Mouse (Mus musculus) MEL (cell line): ENCODE measurements at regions not wholly inside any gene's neighbourhood (a gene's known extent, or its start where the extent isn't known, plus 50 kb on each side); places are given as distances from the start of the nearest gene placed in this dataset.

ENCODE experiments used
- BHLHE40 ChIP-seq: IDR thresholded peaks from 2 replicates; pipeline ENCODE4 v1.6.1; 2012; ENCODE audit warnings: low read depth, mild to moderate bottlenecking, inconsistent platforms, low read length, improper control_type of control experiment, borderline replicate concordance
- CHD1 ChIP-seq: IDR thresholded peaks from 2 replicates; pipeline ENCODE4 v1.6.1; 2012; ENCODE audit warnings: low read depth, mild to moderate bottlenecking, inconsistent platforms, low read length, improper control_type of control experiment
- CHD2 ChIP-seq: IDR thresholded peaks from 2 replicates; pipeline ENCODE4 v1.6.1; 2011; ENCODE audit warnings: low read length, improper control_type of control experiment
- CTCF ChIP-seq, 3 experiments: IDR thresholded peaks in 2 of 3; conservative IDR thresholded peaks in 1 of 3; 2 replicates each; pipeline ENCODE4 v1.5.1; 2011 to 2012; ENCODE audit warnings: low read length in 3 of 3, low read depth in 2 of 3, mild to moderate bottlenecking in 2 of 3, improper control_type of control experiment in 1 of 3, inconsistent platforms in 1 of 3, mixed read lengths in 1 of 3, moderate library complexity in 1 of 3; ENCODE audit not compliant: control insufficient read depth in 1 of 3, insufficient read depth in 1 of 3, poor library complexity in 1 of 3, severe bottlenecking in 1 of 3
- EP300 ChIP-seq, 2 experiments: IDR thresholded peaks; 2 replicates each; pipeline ENCODE4 v1.6.1; 2011; ENCODE audit warnings: improper control_type of control experiment in 2 of 2, low read length in 2 of 2, low read depth in 1 of 2, mild to moderate bottlenecking in 1 of 2
- KAT2A ChIP-seq: conservative IDR thresholded peaks from 2 replicates; pipeline ENCODE4 v1.6.1; 2012; ENCODE audit warnings: low read depth, low read length, improper control_type of control experiment, inconsistent platforms
- MAX ChIP-seq: IDR thresholded peaks from 2 replicates; pipeline ENCODE4 v1.6.1; 2011; ENCODE audit warnings: low read length, improper control_type of control experiment
- MEF2A ChIP-seq: IDR thresholded peaks from 2 replicates; pipeline ENCODE4 v1.6.1; 2014; ENCODE audit warnings: low read depth, mild to moderate bottlenecking, inconsistent platforms, low read length, improper control_type of control experiment; ENCODE audit not compliant: poor library complexity, insufficient replicate concordance, severe bottlenecking; ENCODE audit errors: extremely low read depth
- POLR2A ChIP-seq, 2 experiments: IDR thresholded peaks; 2 replicates each; pipeline ENCODE4 v1.6.1; 2011 to 2012; ENCODE audit warnings: low read length in 2 of 2, mild to moderate bottlenecking in 2 of 2, control low read depth in 1 of 2, improper control_type of control experiment in 1 of 2, low read depth in 1 of 2, moderate library complexity in 1 of 2; ENCODE audit not compliant: control insufficient read depth in 1 of 2, insufficient read depth in 1 of 2, poor library complexity in 1 of 2
- POLR2AphosphoS2 ChIP-seq: IDR thresholded peaks from 2 replicates; pipeline ENCODE4 v1.6.1; 2011; ENCODE audit warnings: low read length, improper control_type of control experiment
- POLR2AphosphoS5 ChIP-seq: IDR thresholded peaks from 2 replicates; pipeline ENCODE4 v1.6.1; 2012; ENCODE audit warnings: low read depth, borderline replicate concordance, mild to moderate bottlenecking, inconsistent platforms, low read length, moderate library complexity, mixed read lengths
- RAD21 ChIP-seq: IDR thresholded peaks from 2 replicates; pipeline ENCODE4 v1.6.1; 2011; ENCODE audit warnings: mild to moderate bottlenecking, low read depth, low read length, improper control_type of control experiment
- TCF12 ChIP-seq: IDR thresholded peaks from 2 replicates; pipeline ENCODE4 v1.6.1; 2014; ENCODE audit warnings: low read depth, mild to moderate bottlenecking, inconsistent platforms, low read length, improper control_type of control experiment, moderate library complexity
- ZMIZ1 ChIP-seq: IDR thresholded peaks from 2 replicates; pipeline ENCODE4 v1.6.1; 2012; ENCODE audit warnings: low read depth, mild to moderate bottlenecking, inconsistent platforms, low read length, improper control_type of control experiment, moderate library complexity

DNA sequence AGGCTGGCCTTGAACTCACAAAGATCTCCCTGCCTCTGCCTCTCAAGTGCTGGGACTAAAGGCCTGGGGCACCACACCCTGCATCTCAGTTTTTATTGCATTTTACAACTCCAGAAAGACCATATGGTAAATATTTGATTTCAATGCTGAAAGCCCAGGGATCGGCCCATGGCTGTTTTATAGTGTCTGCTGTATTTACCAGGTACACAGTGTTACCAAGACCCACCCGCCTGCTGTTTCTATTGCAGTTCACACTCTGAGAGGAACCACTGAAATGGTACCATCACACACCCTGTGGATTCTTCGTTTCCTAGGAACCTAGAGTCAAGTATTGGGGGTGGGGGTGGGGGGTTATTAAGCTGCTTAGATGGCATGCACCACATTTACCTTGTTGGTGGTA lies 228.9 kb downstream of the Ktn1 start:
- no peak for TF ChIP-seq CTCF (IDR thresholded peaks at IDR 0.05 in 2 of 3, conservative IDR thresholded peaks at IDR 0.05 in 1 of 3; ENCODE audit: control insufficient read depth in 1 of 3, insufficient read depth in 1 of 3, low read depth in 2 of 3, low read length in 3 of 3, poor library complexity in 1 of 3, severe bottlenecking in 1 of 3)
- no peak for TF ChIP-seq ZMIZ1
- no peak for TF ChIP-seq POLR2AphosphoS5
- TF ChIP-seq KAT2A = no peak
- no peak for TF ChIP-seq MEF2A
- no peak for TF ChIP-seq EP300 (IDR thresholded peaks at IDR 0.05; ENCODE audit: low read depth in 1 of 2, low read length in 2 of 2)
- TF ChIP-seq POLR2A (IDR thresholded peaks at IDR 0.05; ENCODE audit: control insufficient read depth in 1 of 2, insufficient read depth in 1 of 2, low read depth in 1 of 2, low read length in 2 of 2, poor library complexity in 1 of 2) = no peak
- no peak for TF ChIP-seq POLR2AphosphoS2
- no peak for TF ChIP-seq TCF12
- TF ChIP-seq BHLHE40 = no peak
- no peak for TF ChIP-seq CHD2
- TF ChIP-seq RAD21 = no peak
- no peak for TF ChIP-seq CHD1
- no peak for TF ChIP-seq MAX
